Mouse (Mus musculus): ENCODE measurements around the gene Rxfp1.
"Not testable (repeated sequence)": the region's sequence is repeated elsewhere in the genome, so short reads cannot be mapped to it uniquely, and the experiment has no call there.

Rxfp1 gene

DNA sequence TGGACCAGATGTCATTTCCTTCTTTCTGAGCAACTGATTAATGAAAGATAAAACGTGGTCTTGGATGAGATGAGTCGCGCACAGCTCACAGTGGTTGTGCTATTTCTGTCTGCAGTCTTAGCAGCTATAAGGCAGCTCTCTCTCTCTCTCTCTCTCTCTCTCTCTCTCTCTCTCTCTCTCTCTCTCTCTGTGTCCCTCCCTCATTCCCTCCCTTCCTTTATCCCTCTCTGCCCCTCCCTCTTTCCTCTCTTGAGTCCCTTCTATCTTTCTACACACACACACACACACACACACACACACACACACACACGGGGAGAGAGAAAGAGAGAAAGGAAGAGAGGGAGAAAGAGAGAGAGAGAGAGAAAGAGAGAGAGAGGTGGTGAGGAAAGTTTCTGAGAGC lies at the start of gene Rxfp1:
Rxfp1 (minus strand) TSS at position 101 of the 400 bp plus-strand sequence.
- no peak for DNase-seq

DNA sequence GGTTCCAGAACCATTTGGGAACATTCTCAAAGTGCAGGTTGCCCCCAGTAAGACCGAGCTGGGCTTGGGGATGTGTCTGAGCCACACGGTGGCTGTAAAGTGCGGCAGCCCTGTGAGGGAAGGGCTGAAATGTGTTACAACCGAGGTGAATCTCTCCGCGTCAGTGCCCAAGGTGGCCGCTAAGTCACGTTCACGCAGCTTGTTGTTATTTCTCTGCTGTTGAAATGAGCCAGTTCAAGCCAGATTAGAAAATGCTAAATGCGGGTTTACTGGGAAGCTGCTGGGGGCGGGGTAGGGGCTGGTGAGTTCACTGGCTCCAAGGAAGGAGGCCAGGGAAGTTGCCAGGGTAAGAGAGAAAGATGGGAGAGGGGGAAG lies 46.7 kb upstream of the Rxfp1 start:
- no peak for DNase-seq

GRCm38 (mm10) chr3:79783630-79784361 lies 46.1 kb upstream of the Rxfp1 start:
- DNase-seq, result no peak

DNA sequence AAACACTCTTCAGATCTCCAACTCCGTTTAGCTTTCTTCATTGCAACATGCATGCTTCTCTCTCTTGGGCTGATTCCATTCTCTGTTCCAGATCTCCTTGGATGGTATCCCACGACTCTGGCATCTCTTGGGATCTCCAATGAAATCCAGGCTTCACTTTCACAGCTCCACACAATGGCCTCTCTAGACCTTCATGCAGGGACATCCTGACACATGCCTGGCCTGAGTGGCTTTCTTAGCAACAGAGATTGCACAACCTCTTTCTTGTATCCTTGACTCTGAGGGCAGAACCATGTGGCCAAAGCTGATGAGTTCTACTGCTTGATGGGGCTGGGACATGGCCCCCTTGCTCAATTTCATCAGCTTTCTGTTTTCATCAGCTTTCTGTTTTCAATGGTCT lies 35.0 kb upstream of the Rxfp1 start:
- no peak for DNase-seq

DNA sequence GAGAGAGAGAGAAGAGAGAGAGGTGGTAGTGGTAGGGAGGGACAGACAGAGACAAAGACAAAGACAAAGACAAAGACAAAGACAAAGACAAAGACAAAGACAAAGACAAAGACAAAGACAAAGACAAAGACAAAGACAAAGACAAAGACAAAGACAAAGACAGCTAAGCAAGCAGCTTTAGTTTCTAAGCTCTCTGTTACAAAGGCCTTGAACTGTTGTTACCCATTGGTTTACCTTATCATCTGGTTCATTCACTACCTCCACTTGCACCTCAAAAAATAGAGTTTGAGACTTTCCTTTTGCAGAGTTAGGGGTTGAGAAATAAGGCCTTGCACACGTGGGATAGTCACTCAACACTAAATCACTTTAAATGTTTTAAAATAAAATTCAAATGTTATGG lies 16.1 kb upstream of the Rxfp1 start:
- no peak for DNase-seq

DNA sequence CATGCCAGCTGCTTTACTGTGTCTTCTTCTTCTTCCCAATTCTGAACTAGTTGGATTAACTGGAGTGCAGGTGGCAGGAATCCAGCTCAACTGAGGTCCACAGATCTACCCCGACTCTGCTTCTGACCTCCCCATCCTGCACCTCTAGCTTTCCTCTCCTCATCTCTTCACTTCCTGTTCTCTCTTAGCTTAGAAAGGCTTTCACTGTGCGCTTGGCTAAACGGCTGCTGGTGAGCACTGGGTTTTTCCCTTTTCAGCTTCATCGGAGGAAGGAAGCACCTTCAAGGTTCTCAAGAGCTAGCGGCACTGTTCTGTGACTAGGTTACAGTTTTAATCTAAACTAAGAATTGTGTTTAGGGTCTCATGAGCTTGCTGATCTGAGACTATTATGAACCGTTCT lies 8.9 kb upstream of the Rxfp1 start:
- no peak for DNase-seq

DNA sequence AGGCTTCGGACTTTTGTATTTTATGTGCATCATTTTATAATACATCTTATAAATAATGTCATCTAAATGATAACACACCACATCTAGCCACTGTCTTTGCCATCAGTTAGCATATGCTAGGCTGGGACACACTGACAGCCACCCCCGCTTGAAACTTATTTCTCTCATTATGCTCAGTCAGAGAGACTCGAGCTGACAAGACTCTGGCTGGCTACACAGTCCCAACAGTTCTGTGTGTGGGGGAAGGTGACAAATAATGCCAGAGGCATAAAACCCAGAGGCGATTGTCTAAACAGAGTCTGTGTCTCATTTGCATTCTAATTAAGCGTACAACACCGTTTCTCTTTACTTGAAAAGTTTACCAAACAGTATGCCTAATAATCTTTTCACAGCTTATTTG lies 7.4 kb upstream of the Rxfp1 start:
- DNase-seq, result no peak

GRCm38 (mm10) chr3:79744415-79744814 lies 6.7 kb upstream of the Rxfp1 start:
- no peak for DNase-seq

DNA sequence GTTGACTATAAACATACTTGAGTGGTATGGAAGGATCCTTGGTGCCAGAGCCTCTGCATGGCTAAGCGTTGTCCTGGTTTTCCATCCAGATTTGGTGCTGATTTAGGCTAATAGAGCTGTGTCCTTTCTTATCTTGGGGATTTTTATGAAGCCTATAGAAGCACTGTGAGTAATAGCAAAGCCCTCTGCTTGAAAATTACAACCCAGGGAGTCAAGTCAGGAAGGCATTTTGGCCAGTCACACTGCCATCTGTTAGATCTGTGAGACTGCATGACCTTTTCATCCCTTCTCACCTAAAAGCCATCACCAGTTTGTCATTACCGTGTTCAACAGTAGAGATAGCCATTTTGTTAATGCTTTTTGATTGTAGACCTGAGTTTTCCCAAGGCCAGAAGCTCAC lies 2.7 kb upstream of the Rxfp1 start:
- no peak for DNase-seq

DNA sequence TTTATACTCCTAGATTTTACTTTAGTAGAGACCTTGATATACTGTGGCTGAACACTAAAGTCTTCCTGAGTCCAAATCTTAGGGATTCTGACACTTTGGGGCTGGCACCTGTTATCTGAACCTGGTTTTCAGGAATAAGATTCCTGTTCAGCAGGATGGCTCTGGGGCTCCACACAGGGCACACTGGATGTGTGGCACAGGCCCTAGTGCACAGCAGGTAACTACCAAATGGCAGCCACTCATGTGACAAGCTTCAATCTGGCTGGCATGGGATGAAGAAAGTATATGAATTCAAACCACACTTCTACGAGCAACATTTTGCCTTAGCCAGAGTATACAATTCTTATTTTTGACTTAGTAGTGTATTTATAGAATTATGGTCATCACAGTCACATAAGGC lies 771 bp upstream of the Rxfp1 start:
- no peak for DNase-seq

DNA sequence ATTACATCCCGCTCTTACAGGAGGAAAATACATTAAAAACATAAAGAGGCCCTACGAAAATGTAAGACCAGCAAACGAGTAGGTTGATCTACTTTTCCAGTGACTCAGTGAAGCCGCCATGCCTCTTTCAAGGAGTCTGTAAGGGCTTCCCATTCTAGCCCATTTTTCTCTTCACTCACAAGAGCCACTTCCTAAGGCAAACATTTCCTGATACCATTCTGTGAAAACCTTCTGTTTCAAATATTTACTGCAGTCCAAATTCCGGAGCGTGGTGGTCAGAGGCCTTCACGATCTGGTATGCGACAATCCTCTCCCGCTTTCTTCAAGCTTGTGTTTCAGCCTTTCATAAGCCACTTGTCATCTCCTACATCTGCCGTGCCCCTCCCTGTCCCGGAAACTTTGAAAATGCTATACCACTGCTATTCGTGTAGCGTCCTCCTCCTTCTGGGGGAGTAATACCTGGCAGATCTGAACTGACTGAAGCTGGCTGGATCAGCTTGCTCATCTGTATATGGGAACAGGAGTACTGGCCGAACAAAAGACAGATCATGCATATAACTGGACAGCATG lies 11.1 kb downstream of the Rxfp1 start:
- DNase-seq, result peak in 1 of 2 experiments; percentile 25

DNA sequence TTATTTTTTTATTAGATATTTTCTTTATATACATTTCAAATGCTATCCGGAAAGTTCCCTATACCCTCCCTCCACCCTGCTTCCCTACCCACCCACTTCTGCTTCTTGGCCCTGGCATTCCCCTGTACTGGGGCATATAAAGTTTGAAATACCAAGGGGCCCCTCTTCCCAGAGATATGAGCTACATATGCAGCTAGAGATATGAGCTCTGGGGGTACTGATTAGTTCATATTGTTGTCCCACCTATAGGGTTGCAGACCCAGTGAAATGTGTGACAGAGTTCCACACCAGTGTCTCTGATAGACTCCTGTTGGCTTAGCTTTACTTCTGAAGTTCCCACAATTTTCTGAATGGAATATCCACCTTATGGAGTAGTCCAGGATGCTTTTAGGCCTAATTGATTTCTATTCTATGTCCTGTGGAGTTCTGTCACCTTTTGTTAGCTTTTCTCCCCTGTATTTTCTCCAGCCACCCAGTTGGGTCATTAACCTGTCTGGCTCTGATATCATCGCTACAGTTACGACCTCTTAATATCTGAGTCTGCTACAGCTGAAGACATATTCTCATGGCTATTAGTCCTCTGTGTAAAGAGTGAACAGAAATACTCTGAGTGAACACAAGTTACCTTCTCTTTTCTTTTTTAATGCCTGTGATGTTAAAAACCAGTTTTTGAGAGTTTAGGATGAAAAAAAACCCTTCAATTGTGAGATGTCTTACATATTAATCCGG lies 16.8 kb downstream of the Rxfp1 start:
- no peak for DNase-seq

GRCm38 (mm10) chr3:79706436-79706835 lies 31.2 kb downstream of the Rxfp1 start:
- no peak for DNase-seq

DNA sequence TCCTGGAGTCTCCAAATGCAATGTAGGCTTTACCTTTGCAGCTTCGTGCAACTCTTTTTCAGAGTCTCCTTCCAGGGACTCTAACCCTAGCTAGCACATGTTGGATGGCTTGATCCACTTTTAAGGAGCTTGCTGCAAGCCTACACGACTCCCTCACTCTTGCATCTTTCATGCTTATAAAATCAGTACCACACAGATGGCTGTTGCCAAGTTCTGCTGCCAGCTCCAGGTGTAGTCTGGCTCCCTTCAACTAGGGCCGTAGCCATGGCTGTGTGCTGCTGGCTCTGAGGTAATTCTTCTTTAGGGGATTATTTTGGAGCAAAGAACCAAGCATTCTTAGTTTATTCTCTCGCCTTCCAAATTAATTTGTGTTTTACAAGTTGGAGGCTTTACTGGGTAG lies 34.5 kb downstream of the Rxfp1 start:
- DNase-seq, result no peak

DNA sequence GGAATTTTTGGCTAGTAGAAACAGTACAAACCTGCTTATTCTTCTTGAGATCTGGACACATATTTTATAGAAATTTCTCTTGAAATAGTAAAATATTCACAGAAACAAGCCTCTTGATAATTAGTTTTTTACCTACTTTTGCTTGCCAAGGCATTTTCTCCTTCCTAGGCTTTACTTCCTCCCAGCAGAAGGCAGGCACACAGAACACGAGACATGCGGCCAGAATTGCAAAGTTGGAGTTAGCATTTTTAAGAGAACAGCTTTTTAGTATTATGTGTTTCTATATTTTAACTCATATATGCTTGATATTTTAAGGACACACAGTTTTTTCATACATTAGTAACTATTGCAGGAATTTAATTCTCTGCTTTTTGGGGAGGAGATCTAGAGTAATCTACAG lies 45.7 kb downstream of the Rxfp1 start:
- no peak for DNase-seq

- DNase-seq, result no peak
Measured at GRCm38 (mm10) chr3:79690111-79690651, 47.5 kb downstream of the Rxfp1 start.

DNA sequence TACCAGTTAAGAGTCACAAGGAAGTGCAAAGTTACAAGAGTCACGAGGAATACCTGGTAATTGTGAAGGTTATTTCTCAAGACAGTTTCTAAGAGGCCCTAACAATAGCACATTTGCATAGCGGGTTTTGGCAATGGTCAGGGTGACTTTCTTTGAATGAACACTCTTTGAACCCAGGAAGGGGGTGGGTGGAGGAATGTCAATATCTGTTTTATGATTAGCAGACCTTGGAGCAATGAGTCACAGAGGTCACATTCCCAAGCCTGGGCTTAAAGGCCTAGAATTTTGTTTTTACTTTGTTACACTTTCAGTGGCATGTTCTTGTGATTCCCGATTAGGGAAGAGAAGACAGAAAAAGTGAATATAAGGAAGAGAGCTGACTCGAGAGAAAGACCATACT lies 49.6 kb downstream of the Rxfp1 start:
- not testable (repeated sequence) for DNase-seq

DNA sequence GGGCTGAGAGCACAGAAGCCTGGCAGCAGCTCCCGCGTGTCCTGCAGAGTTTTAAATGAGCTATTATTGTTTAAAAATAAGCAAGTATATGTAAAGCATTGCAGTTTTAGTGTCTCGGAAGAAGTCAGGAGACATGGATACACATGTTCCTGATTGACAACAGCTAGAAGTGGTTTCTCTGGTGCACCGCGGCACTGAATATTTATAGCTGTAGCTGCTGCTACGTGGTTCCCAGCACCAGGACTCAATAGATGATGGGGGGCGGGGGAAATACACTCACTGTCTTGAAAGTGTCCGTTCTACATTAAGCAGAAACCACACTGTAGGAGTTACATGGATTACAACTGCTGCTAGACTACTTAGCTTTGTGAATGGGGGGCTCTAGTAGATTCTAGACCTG lies 54.2 kb downstream of the Rxfp1 start:
- DNase-seq, result no peak

DNA sequence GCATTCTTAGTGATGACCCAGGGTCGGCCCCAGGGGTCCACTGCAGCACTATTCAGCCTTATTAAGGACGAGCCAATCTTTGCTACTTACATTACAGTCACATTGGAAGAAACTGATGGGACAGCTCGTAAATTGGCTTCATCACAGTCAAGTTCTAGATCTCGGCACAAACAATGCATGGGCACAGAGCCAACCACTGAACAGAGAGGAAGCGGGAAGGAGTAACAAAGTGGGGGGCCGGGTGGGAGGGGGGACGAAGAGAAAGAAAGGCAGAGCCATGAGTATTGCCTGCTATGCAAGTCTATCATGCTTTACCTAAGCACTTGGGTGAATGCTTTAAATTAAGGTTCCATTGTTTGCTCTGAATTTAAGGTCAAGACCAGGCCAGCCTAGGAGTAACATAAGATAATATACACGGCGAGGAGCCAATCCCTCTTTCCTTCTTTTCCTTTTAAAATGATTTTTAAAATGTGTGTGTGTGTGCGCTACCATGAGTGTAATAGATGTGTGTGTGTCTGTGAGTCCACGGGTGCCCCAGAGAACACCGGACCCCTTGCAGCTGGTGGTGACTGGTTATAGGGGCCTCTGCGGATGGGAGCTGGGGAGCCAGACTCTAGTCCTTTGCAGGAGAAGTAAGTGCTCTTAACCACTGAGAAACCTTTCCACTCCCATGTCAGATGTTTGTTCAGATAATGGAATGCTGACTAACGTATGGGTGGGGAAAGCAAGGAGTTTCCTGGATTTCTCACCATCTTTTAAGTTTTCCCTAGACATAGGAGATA lies 55.1 kb downstream of the Rxfp1 start:
- DNase-seq, result peak; percentile 54 to 57

DNA sequence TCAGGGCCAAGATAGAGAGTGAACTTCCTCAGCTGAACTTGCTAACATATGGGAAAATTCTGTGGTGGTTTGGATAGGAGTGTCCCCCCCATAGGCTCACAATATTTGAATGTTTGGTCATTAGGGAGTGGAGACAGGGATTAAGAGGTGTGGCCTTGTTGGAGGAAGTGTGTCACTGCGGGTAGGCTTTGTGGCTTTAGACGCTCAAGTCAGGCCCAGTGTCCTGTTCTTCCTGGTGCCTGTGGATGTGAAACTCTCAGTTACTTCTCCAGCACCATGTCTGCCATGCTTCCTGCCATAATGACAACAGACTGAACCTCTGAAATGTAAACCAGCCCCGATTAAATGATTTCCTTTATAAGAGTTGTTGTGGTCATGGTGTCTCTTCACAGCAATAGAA lies 61.3 kb downstream of the Rxfp1 start:
- DNase-seq, result no peak

DNA sequence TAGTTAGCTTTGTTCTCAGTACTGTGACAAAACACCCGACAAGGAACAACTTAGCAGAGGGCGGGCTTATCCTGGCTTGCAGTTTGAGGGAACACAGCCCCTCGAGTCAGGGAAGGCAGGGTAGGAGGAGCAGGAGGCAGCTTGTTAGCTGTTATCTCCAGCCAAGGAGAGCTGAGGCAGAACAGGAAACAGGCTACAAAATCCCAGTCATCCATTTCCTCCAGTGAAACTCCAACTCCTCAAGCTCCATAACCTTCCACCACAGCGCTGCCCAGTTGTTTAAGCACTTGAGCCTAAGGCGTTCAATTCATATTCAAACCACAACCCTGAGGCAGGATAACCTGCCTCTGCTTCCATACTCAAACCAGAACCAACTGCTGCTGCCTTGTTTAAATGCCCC lies 63.0 kb downstream of the Rxfp1 start:
- DNase-seq, result no peak

- peak in 1 of 2 experiments; percentile 47 for DNase-seq
Measured at GRCm38 (mm10) chr3:79673082-79673481, 64.6 kb downstream of the Rxfp1 start.

GRCm38 (mm10) chr3:79672188-79672587 lies 65.5 kb downstream of the Rxfp1 start:
- no peak for DNase-seq
